Mouse (Mus musculus): ENCODE measurements around the gene Mypn.

Mypn gene

GRCm38 (mm10) chr10:63155668-63156350, 47.9 kb downstream of the Mypn start:
- DNase-seq (ENCODE audit: inconsistent ontology term): no peak

- DNase-seq (ENCODE audit: inconsistent ontology term): no peak
Observed at GRCm38 (mm10) chr10:63154726-63155125, 49.0 kb downstream of the Mypn start.

DNA sequence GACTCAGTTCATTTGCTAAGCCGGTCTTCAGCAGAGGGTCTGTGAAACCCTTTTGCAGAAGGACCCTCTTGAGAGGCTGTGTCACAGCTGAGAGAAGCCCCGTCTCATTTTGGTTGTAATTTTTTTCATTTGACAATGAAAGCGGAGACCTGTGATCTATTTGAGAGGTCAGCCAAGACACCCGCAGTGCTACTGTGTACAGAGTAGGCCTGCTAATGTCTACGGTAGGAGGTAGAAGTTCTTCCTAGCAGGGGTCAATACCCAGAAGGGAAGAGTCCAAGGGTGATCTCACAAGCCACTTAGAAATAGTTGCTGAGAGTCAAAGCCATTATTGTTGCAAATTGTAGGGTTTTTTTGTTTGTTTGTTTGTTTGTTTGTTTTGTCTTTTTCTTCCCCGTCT, 49.5 kb downstream of the Mypn start:
- no peak for DNase-seq (ENCODE audit: inconsistent ontology term)

DNA sequence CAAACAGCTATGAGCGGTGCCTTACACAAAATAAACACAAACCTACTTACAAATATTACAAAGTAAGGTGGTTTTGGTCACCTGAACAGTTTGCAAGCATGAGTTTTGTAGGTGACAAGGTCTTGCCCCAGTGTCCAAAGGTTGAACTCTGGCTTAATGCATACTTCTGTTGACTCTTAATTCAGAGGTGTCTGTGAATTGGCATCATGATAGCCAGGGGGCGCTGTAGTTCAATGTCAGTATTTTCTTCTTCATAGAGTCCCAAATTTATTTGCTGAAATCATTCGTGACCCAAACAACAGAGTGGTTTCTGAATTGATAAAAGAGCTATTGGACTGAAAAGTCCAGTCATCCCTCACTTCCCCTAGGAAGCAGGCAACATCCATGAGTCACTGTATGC, 50.2 kb downstream of the Mypn start:
- DNase-seq (ENCODE audit: inconsistent ontology term): peak; percentile 49

GRCm38 (mm10) chr10:63152358-63152757, 51.4 kb downstream of the Mypn start:
- DNase-seq (ENCODE audit: inconsistent ontology term): no peak

DNA sequence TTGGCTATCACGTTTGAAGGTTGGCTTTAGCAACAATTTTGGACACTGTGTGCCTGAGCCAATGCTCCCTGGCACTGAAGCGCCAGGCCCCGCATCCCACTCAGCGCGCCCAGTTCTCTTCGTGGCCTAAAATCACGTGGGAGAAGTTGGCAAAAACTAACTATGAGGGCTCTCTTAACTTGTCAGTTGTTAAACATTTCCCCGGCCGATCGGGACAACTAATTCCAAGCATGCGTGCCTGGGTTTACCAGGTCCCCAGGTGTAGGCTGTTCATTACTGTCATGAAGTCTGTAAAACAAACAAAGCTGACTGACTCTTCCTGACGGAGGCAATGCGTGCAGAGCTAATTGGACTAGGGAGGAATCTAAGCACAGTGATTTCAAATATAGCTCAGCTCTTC, 61.1 kb downstream of the Mypn start:
- DNase-seq (ENCODE audit: inconsistent ontology term): no peak

DNA sequence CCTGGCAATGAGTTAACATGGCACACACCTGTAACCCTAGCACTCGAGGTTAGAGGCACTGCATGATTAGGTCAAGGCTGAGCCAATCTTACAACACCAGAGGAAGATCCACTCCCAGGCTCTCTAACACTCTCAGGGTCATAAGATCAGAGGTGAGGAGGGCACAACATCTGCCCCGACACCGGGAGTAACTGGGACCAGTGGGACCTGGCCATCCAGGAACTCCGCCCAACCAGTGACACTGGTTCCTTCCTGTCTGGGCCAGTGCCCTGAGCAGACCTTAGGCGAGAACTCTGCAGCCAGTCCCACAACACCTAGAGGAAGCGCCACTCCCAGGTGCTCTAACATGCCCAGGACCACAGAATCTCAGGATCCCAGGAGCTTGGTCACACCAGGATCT, 67.3 kb downstream of the Mypn start:
- no peak for DNase-seq (ENCODE audit: inconsistent ontology term)

GRCm38 (mm10) chr10:63135680-63136079, 68.1 kb downstream of the Mypn start:
- DNase-seq (ENCODE audit: inconsistent ontology term): no peak

DNA sequence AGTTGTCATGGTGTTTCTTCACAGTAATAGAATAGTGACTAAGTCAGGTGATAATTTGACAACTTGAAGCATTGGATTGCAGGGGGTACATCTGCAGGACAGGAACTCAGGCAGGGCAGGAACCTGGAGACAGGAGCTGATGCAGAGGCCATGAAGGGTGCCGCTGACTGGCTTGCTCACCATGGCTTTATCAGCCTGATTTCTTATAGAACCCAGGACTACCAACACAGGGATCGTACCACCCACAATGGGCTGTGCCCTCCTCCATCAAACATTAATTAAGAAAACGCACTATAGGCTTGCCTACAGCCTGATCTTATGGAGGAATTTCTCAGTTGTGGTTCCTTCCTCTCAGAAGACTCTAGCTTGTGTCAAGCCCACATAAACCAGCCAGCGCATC, 70.4 kb downstream of the Mypn start:
- no peak for DNase-seq (ENCODE audit: inconsistent ontology term)

GRCm38 (mm10) chr10:63132356-63132755, 71.4 kb downstream of the Mypn start:
- DNase-seq (ENCODE audit: inconsistent ontology term): no peak

GRCm38 (mm10) chr10:63130500-63130899, 73.3 kb downstream of the Mypn start:
- no peak for DNase-seq (ENCODE audit: inconsistent ontology term)

DNA sequence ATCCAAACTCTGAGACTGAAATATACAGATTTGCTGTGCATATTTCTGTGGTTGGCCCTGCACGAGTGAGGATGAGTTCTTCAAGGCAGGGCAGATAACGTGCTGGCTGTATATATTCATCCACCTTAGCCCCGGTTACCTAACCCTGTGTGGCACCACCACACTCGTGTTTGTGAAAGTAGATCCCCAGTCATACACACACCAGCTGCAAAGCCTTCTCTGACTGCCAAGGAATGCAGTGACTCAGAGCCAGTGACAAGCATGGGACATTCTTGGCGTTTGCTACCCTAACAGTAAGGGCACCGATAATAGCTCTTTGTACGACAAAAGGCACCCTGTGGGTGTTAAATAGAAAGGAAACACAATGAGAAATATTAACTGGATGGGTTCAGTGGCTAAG, 75.5 kb downstream of the Mypn start:
- DNase-seq (ENCODE audit: inconsistent ontology term): peak; percentile 88

DNA sequence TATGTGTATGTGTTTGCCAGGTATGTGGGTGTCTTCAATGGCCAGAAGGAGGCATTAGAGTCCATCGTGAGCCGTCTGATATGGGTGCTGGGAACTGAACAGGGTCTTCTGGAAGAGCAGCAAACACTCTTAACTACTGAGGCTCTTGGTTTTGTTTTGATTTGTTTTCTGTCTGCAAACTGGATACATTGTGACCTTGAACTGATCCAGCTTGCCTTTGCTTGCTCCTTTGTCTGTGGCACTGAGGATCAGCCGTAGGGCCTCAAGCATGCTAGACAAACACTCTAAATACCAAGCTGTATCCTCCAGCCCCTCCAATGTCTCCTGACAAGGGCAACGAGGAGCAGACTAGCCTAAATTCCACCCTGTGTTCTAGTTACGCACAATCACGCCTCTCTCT, 76.6 kb downstream of the Mypn start:
- no peak for DNase-seq (ENCODE audit: inconsistent ontology term)

GRCm38 (mm10) chr10:63126116-63126515, 77.6 kb downstream of the Mypn start:
- no peak for DNase-seq (ENCODE audit: inconsistent ontology term)

GRCm38 (mm10) chr10:63125343-63125742, 78.4 kb downstream of the Mypn start:
- no peak for DNase-seq (ENCODE audit: inconsistent ontology term)

DNA sequence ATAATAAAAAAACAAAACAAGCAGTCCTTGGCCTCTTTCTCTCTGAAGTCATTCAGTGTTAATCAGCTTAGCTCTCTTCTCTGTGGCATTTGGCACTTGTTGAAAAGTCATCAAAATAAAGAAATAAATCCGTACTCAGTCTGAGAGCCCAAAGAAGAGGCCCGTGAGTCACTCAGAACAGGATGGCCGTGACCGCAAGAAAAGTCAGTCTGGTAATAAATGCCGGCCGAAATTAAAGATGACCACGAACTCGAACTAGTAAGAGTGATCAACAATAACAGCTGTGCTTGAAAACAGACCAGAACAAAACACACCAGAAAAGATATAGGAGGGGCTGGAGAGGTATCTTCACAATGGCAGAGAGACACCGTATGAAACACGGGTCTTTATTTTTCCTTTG, 79.7 kb downstream of the Mypn start:
- DNase-seq (ENCODE audit: inconsistent ontology term): no peak

GRCm38 (mm10) chr10:63123141-63123540, 80.6 kb downstream of the Mypn start:
- no peak for DNase-seq (ENCODE audit: inconsistent ontology term)

DNA sequence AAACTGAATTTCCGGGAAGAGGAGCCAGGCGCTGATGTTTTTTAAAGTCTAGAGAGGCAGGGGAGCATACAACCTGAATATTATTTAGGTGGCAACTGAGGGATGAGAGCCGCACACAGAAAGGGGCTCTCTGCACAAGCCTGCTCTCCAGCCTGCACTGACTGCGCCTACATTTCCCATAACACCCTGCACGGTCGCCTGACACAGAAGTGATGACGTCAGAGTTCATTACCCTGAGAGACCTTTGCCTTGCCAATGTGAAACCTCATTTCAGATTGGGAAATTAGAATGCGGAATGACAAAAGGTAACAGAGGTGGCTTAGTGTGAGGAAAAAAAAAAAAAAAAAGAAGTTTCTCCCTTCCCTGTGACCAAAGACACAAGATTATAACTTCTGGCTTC, 81.2 kb downstream of the Mypn start:
- DNase-seq (ENCODE audit: inconsistent ontology term): no peak

GRCm38 (mm10) chr10:63121961-63122360, 81.8 kb downstream of the Mypn start:
- DNase-seq (ENCODE audit: inconsistent ontology term): no peak

DNA sequence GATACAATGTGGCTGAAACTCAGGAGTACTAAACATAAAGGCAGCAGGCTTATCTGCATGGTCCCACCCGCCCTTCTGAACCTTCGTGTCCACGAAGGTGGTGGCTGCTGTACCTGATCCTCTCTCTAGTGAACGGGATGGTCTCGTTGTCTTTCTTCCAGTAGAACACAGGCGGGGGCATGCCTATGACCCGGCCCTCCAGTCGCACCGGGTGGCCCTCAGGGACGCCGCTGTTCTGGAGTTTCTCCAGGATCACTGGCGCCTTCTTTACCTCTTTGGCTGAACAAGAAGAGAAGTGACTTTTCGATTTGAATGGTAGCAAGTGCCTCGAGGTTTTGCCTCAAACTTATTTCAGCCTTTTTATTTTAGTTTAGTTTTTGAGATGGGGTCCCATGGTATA, 83.8 kb downstream of the Mypn start:
- DNase-seq (ENCODE audit: inconsistent ontology term): no peak

- no peak for DNase-seq (ENCODE audit: inconsistent ontology term)
Observed at GRCm38 (mm10) chr10:63117583-63117982, 86.2 kb downstream of the Mypn start.

- no peak for DNase-seq (ENCODE audit: inconsistent ontology term)
Observed at GRCm38 (mm10) chr10:63116376-63116775, 87.4 kb downstream of the Mypn start.

- no peak for DNase-seq (ENCODE audit: inconsistent ontology term)
Observed at GRCm38 (mm10) chr10:63115881-63116280, 87.9 kb downstream of the Mypn start.

GRCm38 (mm10) chr10:63113716-63114360, 89.9 kb downstream of the Mypn start:
- DNase-seq (ENCODE audit: inconsistent ontology term): no peak

All from Muller cell, postnatal 12 days (primary cell).